Mouse (Mus musculus) heart, embryonic 13.5 days (tissue): ENCODE measurements around the gene Huwe1. TPM values are rescaled to one million over a fixed set of nuclear protein-coding genes. Genes with fewer than 3 reads are reported as not detected.

Experiments used
- ATAC-seq: fragments of 200-750 bp; cut with Nextera tagmentation; 2 replicates; pipeline ENCODE4 v1.8.0; 2017; ENCODE audit warnings: moderate TSS enrichment; ENCODE audit not compliant: insufficient number of reproducible peaks, low FRiP score, low TSS enrichment; ENCODE audit errors: extremely low read depth
- H3K27ac ChIP-seq: fragments of 300-500 bp; sonication (generic); replicated peaks from 2 replicates; pipeline ENCODE4 v1.5.1; 2015; ENCODE audit warnings: moderate library complexity, mild to moderate bottlenecking, inconsistent platforms
- H3K27me3 ChIP-seq: fragments of 300-500 bp; sonication (generic); replicated peaks from 2 replicates; pipeline ENCODE4 v1.6.1; 2015; ENCODE audit warnings: mild to moderate bottlenecking, inconsistent platforms
- H3K36me3 ChIP-seq: fragments of 300-500 bp; sonication (generic); 2 replicates; pipeline ENCODE4 v1.6.1; 2015; ENCODE audit warnings: mild to moderate bottlenecking, inconsistent platforms
- H3K4me1 ChIP-seq: fragments of 300-500 bp; sonication (generic); 2 replicates; pipeline ENCODE4 v1.6.1; 2015; ENCODE audit warnings: inconsistent platforms
- H3K4me2 ChIP-seq: fragments of 300-500 bp; sonication (generic); 2 replicates; pipeline ENCODE4 v1.6.1; 2015; ENCODE audit warnings: inconsistent platforms, mild to moderate bottlenecking, moderate library complexity
- H3K4me3 ChIP-seq: fragments of 300-500 bp; sonication (generic); 2 replicates; pipeline ENCODE4 v1.5.1; 2015; ENCODE audit warnings: moderate library complexity, mild to moderate bottlenecking, inconsistent platforms
- H3K9ac ChIP-seq: fragments of 300-500 bp; sonication (generic); 2 replicates; pipeline ENCODE4 v1.6.1; 2015; ENCODE audit warnings: inconsistent platforms, mild to moderate bottlenecking, moderate library complexity
- H3K9me3 ChIP-seq: fragments of 300-500 bp; sonication (generic); 2 replicates; pipeline ENCODE4 v1.6.1; 2016; ENCODE audit warnings: inconsistent platforms
- WGBS: fragments of 180-500 bp; shearing (Covaris S2); methylation state at CpG from one replicate; pipeline ENCODE4 v1.1.7; 2015; ENCODE audit warnings: mixed read lengths; 5-methylcytosine and 5-hydroxymethylcytosine counted together
- microRNA counts: library from miRNA; unstranded; fragments of <30 nt; microRNA quantifications from one replicate; lab custom pipeline; 2016
- microRNA-seq: library from miRNA; unstranded; fragments of <30 nt; microRNA quantifications from one replicate; pipeline ENCODE4, GENCODE M21; 2016
- polyA plus RNA-seq: library from polyadenylated mRNA; unstranded; fragments of >200 nt; fragmentation: Nextera tagmentation; extraction: Ambion mirVana; gene quantifications from 2 replicates; pipeline ENCODE4 v1.2.1, GENCODE M21; 2015

Gene Huwe1
- polyA plus RNA-seq, 1 experiment from 2014 or later, result 34.5 TPM

DNA sequence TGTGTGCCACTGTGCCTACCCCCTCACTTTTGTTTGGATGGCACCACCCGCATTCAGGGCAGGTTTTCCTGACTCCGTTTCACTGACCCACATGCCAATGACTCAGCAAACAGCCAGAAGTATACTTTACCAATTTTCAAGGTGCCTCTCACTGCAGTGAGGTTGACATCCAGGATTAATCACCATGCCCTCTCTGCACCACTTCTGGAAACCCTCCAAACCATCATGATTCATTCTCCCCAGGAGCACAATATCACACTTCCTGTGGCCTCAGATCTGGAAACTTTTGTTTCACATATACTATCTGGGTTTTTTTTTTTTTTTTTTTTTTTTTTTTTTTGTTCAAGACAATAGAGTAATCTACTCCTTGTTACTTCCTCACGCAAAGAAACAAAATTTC is 150.6 kb downstream of the Huwe1 start:
- Histone ChIP-seq H3K27me3 (peaks cover 8% of the 10 kb centered on the region; the same call in 1 of the 2 replicates), H3K4me3 (no peak overlapping the region), H3K4me1 (no peaks in the 10 kb centered on the region), H3K36me3 (no peaks in the 10 kb centered on the region), H3K27ac (no peak overlapping the region), H3K9me3 (no peaks in the 10 kb centered on the region), H3K9ac (no peak overlapping the region), H3K4me2 (no peak overlapping the region)
- ATAC-seq, result no peak
- WGBS, result 67% methylated on average over 3 of the region's 3 CpGs

MicroRNAs within 50 kb of the gene (microRNA counts, 519-probe panel; counts per million panel counts)
- microRNA mmu-miR-98 (lab: Ali Mortazavi, UCI), result 4,402 counts per million, percentile 78 among the panel's probes with 10 or more counts

Small RNA genes lying within 50 kb of the gene (microRNA-seq; reads per million reads assigned to microRNA genes)
- gene Mir3113 (not detected), gene Mir98 (5,099 reads per million, percentile 93 among the genes with 10 or more reads in this experiment), gene Mirlet7f-2 (1,064 reads per million, percentile 80 among the genes with 10 or more reads in this experiment)

Other genes starting within 250 kb of the Huwe1 start
- 165 and 195 TPM in 2 replicates for gene Hsd17b10, start 201.0 kb downstream of the Huwe1 start, polyA plus RNA-seq
- 2.0 and 2.3 TPM in 2 replicates for gene Ribc1, start 215.5 kb downstream of the Huwe1 start, polyA plus RNA-seq
- 65.6 and 69.5 TPM in 2 replicates for gene Smc1a, start 215.6 kb downstream of the Huwe1 start, polyA plus RNA-seq